Mouse (Mus musculus) cortical plate, adult 2 months (tissue): ENCODE results near the gene Gm10645. TPM values are rescaled to one million over a fixed set of nuclear protein-coding genes. Genes with fewer than 3 reads are reported as not detected.
A peak's percentile ranks its signal among the peaks of the same experiment; 100 is the strongest.

ENCODE experiments used
- H3K27ac ChIP-seq: fragments of 200-500 bp; 2 replicates; pipeline ENCODE4 v1.5.1; 2012; ENCODE audit warnings: low read length, control low read depth, inconsistent platforms; ENCODE audit not compliant: insufficient read depth
- H3K4me1 ChIP-seq: fragments of 200-500 bp; 2 replicates; pipeline ENCODE4 v1.6.1; 2011; ENCODE audit warnings: low read length; ENCODE audit not compliant: control insufficient read depth, insufficient read depth
- H3K4me3 ChIP-seq: fragments of 200-500 bp; 2 replicates; pipeline ENCODE4 v1.5.1; 2011; ENCODE audit warnings: mild to moderate bottlenecking, low read length, control low read depth; ENCODE audit not compliant: insufficient read depth
- CTCF ChIP-seq: fragments of 200-500 bp; IDR thresholded peaks from 2 replicates; pipeline ENCODE4 v1.5.1; 2011; ENCODE audit warnings: mild to moderate bottlenecking, control low read depth, low read length; ENCODE audit not compliant: insufficient read depth; ENCODE audit errors: extremely low read depth
- POLR2A ChIP-seq: fragments of 200-500 bp; IDR thresholded peaks from 2 replicates; pipeline ENCODE4 v1.6.1; 2011; ENCODE audit warnings: mild to moderate bottlenecking, low read length, control low read depth; ENCODE audit not compliant: insufficient read depth; ENCODE audit errors: extremely low read depth
- polyA plus RNA-seq: library from polyadenylated mRNA; depleted of rRNA; stranded (reverse); fragments of >200 nt; gene quantifications from 2 replicates; pipeline ENCODE4 v1.2.3, GENCODE M21; 2012; rRNA removed

The Gm10645 gene
- polyA plus RNA-seq, 1 experiment: 3.4 TPM

DNA sequence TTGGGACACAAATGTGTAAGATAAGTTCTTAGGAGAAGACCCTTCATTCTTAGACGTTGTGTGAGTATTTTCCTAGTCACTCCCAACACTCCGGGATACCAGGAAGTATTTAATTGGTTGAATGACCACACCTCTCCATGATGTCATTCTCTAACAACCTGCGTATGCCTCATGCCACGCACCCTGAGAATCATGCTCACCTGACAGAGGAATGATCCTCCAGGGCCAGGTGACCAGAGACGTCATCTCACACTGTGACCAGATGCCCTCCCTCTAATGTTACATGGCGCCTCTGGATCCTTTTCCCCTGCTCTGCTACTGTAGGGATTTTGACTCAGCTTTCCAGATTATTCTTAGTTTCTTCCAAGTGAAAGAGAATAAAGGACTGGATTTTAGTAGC, 16.8 kb downstream of the Gm10645 start:
- H3K27ac ChIP-seq: no peak overlapping the region
- no peaks in the 10 kb centered on the region for H3K4me1 ChIP-seq
- H3K4me3 ChIP-seq: no peak overlapping the region
- no peak for TF ChIP-seq CTCF

DNA sequence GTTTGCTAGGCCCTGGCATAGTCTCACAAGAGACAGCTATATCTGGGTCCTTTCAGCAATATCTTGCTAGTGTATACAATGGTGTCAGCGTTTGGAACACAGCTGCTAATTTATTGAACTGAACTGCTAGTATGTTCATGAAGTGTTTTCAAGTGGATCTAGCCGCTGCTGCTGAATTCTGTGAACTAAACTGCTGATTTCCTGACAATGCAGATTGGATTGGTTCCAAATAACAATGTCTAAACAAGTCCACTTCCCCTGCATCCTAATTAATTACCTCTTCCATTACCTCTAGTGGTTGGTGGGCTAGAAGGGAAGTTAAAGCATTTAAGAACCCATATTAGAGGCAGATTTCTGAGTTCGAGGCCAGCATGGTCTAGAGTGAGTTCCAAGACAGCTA, 20.5 kb downstream of the Gm10645 start:
- no peak overlapping the region for H3K27ac ChIP-seq
- H3K4me1 ChIP-seq: no peaks in the 10 kb centered on the region
- no peak for TF ChIP-seq CTCF
- TF ChIP-seq POLR2A: no peak
- H3K4me3 ChIP-seq: no peak overlapping the region

DNA sequence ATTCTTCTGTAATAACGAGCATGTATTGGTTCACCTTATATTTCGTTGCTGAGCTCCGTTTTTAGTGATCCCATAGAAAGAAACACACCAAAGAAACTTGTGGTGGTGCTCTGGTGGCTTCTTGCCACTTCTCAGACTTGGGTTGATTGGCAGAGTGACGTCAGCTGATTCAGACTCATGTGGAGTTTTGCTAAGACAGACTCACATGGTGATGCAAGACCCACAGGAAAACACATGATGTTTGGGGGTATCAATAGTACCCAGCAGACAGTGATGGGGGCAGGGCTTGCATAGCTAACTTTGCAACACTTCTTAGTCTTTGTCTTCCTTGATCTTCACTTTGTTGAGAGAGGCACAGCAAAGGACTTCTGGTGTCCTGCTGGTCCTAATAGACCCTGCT, 21.4 kb downstream of the Gm10645 start:
- Histone ChIP-seq H3K27ac (no peak overlapping the region), H3K4me3 (no peak overlapping the region), H3K4me1 (no peaks in the 10 kb centered on the region)
- no peak for TF ChIP-seq CTCF
- no peak for TF ChIP-seq POLR2A

DNA sequence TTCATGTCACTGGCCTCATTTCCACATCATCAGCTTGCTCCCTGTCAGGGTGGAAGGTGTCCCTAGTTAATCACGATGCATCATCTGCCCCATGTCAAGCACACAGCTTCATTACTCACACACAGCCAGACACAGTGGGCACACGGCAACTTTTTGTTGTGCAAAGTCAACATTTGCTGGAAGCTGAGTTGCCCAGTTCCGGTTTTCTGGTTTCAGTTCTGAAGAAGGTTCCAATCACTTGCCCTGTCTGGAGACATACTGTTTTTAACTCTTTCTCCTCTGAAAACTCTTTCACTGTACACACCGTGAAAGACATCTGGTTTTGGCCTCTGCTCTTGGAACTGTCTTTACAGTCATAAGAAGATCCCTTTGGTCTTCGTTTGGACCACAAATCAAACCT, 24.6 kb downstream of the Gm10645 start:
- no peak for TF ChIP-seq POLR2A
- TF ChIP-seq CTCF: no peak
- H3K4me3 ChIP-seq: no peak overlapping the region
- H3K27ac ChIP-seq: 0 out of 2 replicates have a peak overlapping the region, but pooled peaks have one; percentile 12
- no peaks in the 10 kb centered on the region for H3K4me1 ChIP-seq

DNA sequence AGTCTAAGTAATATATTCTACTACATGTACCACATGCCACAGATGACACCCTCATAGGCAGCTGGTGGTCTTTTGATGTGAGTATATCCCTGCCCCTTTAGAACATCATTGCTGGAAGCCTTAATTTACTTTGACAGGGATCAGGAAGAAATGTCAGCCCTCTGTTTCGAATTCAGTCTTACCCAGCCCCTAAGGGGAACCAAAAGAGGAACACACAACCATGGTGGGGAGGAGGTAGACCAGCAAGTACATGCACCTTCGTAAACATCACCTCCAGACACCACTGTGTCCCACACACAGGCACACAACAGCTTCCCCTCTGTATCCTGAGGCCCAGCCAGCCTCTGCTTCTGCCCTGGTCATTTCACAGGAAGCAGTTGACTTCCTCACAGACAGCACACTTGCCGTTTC, 25.3 kb downstream of the Gm10645 start:
- Histone ChIP-seq H3K27ac (0 out of 2 replicates have a peak overlapping the region, but pooled peaks have one; percentile 46), H3K4me1 (no peaks in the 10 kb centered on the region), H3K4me3 (no peak overlapping the region)
- TF ChIP-seq POLR2A (no peak), CTCF (no peak)

DNA sequence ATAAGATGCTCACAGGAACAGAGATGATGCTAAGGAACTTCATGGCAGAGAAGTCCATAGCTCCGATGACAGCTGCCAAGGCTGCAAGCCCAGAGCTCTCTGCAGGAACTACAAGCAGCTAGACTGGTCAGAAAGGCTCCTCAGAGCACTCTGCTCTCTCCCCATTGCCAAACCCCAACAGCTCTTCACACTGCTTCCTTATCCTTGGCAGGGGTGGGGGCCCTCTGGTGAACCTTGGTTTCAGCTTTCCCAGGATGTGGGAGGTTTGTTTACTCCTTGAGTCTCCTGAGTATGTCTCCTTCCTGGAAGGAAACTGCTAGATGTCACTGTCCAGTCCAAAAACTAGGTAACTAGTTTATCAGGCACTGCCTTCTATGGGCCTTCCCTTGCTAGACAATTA, 25.9 kb downstream of the Gm10645 start:
- no peak overlapping the region for H3K4me3 ChIP-seq
- H3K4me1 ChIP-seq: no peaks in the 10 kb centered on the region
- TF ChIP-seq POLR2A (no peak), CTCF (no peak)
- H3K27ac ChIP-seq: no peak overlapping the region

DNA sequence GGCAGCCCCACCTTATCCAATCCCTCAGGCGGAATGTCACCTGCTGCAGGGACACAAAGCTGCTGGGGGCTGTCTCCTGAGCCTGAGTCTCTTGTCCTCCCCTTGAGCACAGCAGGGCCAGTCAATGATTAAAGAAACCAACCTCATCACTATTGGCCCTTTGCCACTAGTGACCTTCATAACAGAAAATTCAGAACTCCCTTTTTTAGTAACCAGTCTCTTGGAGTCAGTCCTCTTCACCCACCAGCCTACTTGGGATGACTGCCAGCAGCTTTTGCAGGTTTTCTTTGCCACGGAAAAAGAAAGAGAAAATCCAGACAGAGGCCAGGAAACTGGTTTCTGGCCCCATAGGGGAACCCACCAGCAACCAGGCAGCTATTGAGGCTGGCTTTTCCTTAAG, 30.9 kb downstream of the Gm10645 start:
- Histone ChIP-seq H3K27ac (no peak overlapping the region), H3K4me1 (no peaks in the 10 kb centered on the region), H3K4me3 (no peak overlapping the region)
- TF ChIP-seq POLR2A (no peak), CTCF (no peak)

Other genes starting within 250 kb of the Gm10645 start
- 49.2 and 49.9 TPM in 2 replicates for gene Tbc1d9, start 818 bp downstream of the Gm10645 start, polyA plus RNA-seq
- gene Ucp1, start 124.2 kb upstream of the Gm10645 start, polyA plus RNA-seq: 0.10 and 0.26 TPM in 2 replicates
- gene Elmod2, start 166.3 kb upstream of the Gm10645 start, polyA plus RNA-seq: 9.2 and 9.4 TPM in 2 replicates
- gene Mgat4d, start 182.3 kb upstream of the Gm10645 start, polyA plus RNA-seq: not detected in 2 replicates
- 8.3 and 8.8 TPM in 2 replicates for gene Clgn, start 223.7 kb upstream of the Gm10645 start, polyA plus RNA-seq